Mouse (Mus musculus) myocyte (in vitro differentiated cells): ENCODE results near the gene Itpkc. TPM values are rescaled to one million over a fixed set of nuclear protein-coding genes. Genes with fewer than 3 reads are reported as not detected.

Experiments used
- H3K27me3 ChIP-seq: one replicate; pipeline ENCODE4 v1.6.1; 2011; ENCODE audit not compliant: control insufficient read depth, insufficient read depth, insufficient read length
- H3K36me3 ChIP-seq: one replicate; pipeline ENCODE4 v1.6.1; 2011; ENCODE audit not compliant: control insufficient read depth, insufficient read depth
- H3K4me2 ChIP-seq: one replicate; pipeline ENCODE4 v1.6.1; 2011; ENCODE audit warnings: low read depth, control low read depth
- H3K4me3 ChIP-seq: one replicate; pipeline ENCODE4 v1.5.1; 2011; ENCODE audit warnings: mild to moderate bottlenecking, control low read depth, moderate library complexity
- H3K79me2 ChIP-seq: one replicate; pipeline ENCODE4 v1.6.1; 2011; ENCODE audit not compliant: control insufficient read depth, insufficient read depth
- H3ac ChIP-seq: one replicate; pipeline ENCODE4 v1.6.1; 2011; ENCODE audit not compliant: control insufficient read depth, insufficient read length
- CEBPB ChIP-seq: IDR thresholded peaks from 2 replicates; pipeline ENCODE4 v1.6.1; 2011; ENCODE audit warnings: mild to moderate bottlenecking, moderate library complexity; ENCODE audit not compliant: poor library complexity, insufficient read depth, severe bottlenecking
- E2F4 ChIP-seq: IDR thresholded peaks from one replicate; pipeline ENCODE4 v1.6.1; 2011; ENCODE audit warnings: mild to moderate bottlenecking, control low read depth, moderate library complexity; ENCODE audit not compliant: insufficient read depth
- MAX ChIP-seq: IDR thresholded peaks from one replicate; pipeline ENCODE4 v1.6.1; 2011; ENCODE audit warnings: low read depth, mild to moderate bottlenecking, control low read depth
- MYOD1 ChIP-seq, 3 experiments: IDR thresholded peaks; one replicate each; pipeline ENCODE4 v1.6.1; 2011; ENCODE audit warnings: control low read depth in 2 of 3, low read depth in 2 of 3, mild to moderate bottlenecking in 2 of 3, moderate library complexity in 1 of 3; ENCODE audit not compliant: insufficient read length in 2 of 3, control insufficient read depth in 1 of 3
- MYOG ChIP-seq, 3 experiments: IDR thresholded peaks; one replicate each; pipeline ENCODE4 v1.6.1; 2011; ENCODE audit warnings: control low read depth in 2 of 3, low read depth in 2 of 3, mild to moderate bottlenecking in 2 of 3; ENCODE audit not compliant: insufficient read length in 2 of 3, control insufficient read depth in 1 of 3, insufficient read depth in 1 of 3
- POLR2A ChIP-seq: IDR thresholded peaks from one replicate; pipeline ENCODE4 v1.6.1; 2011; ENCODE audit warnings: low read depth, mild to moderate bottlenecking, control low read depth, moderate library complexity; ENCODE audit not compliant: insufficient read length
- POLR2AphosphoS2 ChIP-seq: IDR thresholded peaks from one replicate; pipeline ENCODE4 v1.6.1; 2011; ENCODE audit warnings: low read depth, control low read depth; ENCODE audit not compliant: insufficient read length
- REST ChIP-seq: IDR thresholded peaks from one replicate; pipeline ENCODE4 v1.6.1; 2011; ENCODE audit warnings: mild to moderate bottlenecking, control low read depth, moderate library complexity; ENCODE audit not compliant: insufficient read depth, insufficient read length
- SRF ChIP-seq: IDR thresholded peaks from one replicate; pipeline ENCODE4 v1.6.1; 2011; ENCODE audit warnings: low read depth; ENCODE audit not compliant: control insufficient read depth, insufficient read length
- TCF12 ChIP-seq: IDR thresholded peaks from one replicate; pipeline ENCODE4 v1.6.1; 2011; ENCODE audit warnings: mild to moderate bottlenecking, control low read depth; ENCODE audit not compliant: poor library complexity, insufficient read depth, severe bottlenecking
- TCF3 ChIP-seq: IDR thresholded peaks from one replicate; pipeline ENCODE4 v1.6.1; 2011; ENCODE audit warnings: low read depth, control low read depth; ENCODE audit not compliant: insufficient read length
- USF1 ChIP-seq: IDR thresholded peaks from one replicate; pipeline ENCODE4 v1.6.1; 2011; ENCODE audit warnings: low read depth, mild to moderate bottlenecking, control low read depth, moderate library complexity
- polyA plus RNA-seq: library from polyadenylated mRNA; unstranded; fragments of >200 nt; fragmentation: generic; extraction: Trizol; gene quantifications from one replicate; pipeline ENCODE4 v1.2.1, GENCODE M21; 2012; ENCODE audit warnings: missing spikeins

The Itpkc gene
- polyA plus RNA-seq, 1 experiment = 7.1 TPM

DNA sequence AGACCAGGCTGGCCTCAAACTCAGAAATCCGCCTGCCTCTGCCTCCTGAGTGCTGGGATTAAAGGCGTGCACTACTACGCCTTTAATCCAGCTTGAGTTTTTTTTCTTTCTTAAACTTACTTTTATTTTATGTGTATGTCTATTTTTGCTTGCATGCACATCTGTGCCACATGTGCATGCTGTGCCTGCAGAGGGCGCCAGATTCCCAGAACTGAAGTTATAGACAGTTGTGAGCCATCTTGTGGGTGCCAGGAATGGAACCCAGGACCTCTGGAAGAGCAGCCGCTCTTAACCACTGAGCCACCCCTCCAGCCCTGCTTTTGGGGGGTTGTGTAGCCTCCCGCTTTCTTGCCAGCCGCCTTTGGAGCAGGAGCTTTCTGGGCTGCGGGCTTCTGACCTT lies 43.0 kb upstream of the Itpkc start:
- Histone ChIP-seq H3ac (no peak overlapping the region), H3K4me2 (no peak overlapping the region), H3K79me2 (no peaks in the 10 kb centered on the region), H3K27me3 (no peaks in the 10 kb centered on the region), H3K4me3 (no peak overlapping the region), H3K36me3 (no peaks in the 10 kb centered on the region)
- no peak for TF ChIP-seq MYOD1 (IDR thresholded peaks at IDR 0.05; ENCODE audit: control insufficient read depth in 1 of 3, insufficient read length in 2 of 3, low read depth in 2 of 3)

DNA sequence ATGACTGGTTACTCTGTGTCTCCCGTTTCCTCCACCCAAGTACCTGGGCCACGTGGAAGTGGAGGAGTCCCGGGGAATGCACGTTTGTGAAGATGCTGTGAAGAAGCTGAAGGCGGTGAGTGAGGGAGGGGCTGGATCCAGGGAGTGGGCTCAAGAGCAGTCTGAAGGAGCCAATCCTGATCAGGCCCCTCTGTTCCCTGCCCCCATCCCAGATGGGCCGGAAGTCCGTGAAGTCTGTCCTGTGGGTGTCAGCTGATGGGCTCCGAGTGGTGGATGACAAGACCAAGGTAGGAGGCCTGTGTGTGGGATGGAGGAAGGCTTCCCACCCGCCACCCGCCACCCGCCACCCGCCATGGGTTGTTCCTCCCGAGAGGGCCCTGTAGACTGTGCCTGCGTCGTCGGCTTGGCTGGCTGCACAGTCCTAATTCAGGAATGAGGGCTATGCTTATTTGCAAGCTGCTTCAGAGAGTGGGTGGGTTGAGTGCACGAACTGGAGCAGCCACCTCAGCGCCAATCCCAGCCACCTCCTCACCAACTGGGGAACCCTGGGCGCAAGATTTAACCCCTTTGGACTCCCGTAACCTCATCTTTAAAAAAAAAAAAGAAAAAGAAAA lies 38.2 kb upstream of the Itpkc start:
- TF ChIP-seq POLR2AphosphoS2 = no peak
- no peak for TF ChIP-seq MAX
- no peak for TF ChIP-seq E2F4
- no peak for TF ChIP-seq REST
- TF ChIP-seq POLR2A = no peak
- no peak for TF ChIP-seq SRF
- no peak for TF ChIP-seq USF1
- no peak for TF ChIP-seq MYOG (IDR thresholded peaks at IDR 0.05; ENCODE audit: control insufficient read depth in 1 of 3, insufficient read depth in 1 of 3, insufficient read length in 2 of 3, low read depth in 2 of 3)
- no peak overlapping the region for H3ac ChIP-seq
- peaks cover 4% of the 10 kb centered on the region for H3K36me3 ChIP-seq
- no peak overlapping the region for H3K4me3 ChIP-seq
- no peak overlapping the region for H3K4me2 ChIP-seq
- H3K79me2 ChIP-seq = no peaks in the 10 kb centered on the region
- no peaks in the 10 kb centered on the region for H3K27me3 ChIP-seq

DNA sequence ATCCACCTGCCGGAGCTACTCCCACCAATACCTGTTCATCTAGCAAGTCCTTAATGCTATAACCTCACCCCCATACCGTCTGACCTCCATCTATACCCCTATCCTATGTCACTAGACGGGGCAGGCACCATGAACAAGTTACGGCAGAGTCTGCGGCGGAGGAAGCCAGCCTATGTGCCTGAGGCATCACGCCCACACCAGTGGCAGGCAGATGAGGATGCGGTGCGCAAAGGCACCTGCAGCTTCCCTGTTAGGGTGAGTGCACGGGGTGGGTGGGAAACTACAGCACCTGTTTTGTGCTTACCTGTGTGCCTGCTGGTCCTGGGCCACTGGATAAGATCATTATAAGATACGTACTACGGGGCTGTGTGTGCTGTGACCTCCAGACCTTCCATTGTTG lies 36.3 kb upstream of the Itpkc start:
- Histone ChIP-seq H3K36me3 (peaks cover 4% of the 10 kb centered on the region), H3K79me2 (peaks cover 6% of the 10 kb centered on the region), H3K4me3 (no peak overlapping the region), H3K4me2 (no peak overlapping the region), H3ac (no peak overlapping the region), H3K27me3 (no peaks in the 10 kb centered on the region)
- TF ChIP-seq POLR2AphosphoS2 (peak; percentile 72), E2F4 (no peak)

DNA sequence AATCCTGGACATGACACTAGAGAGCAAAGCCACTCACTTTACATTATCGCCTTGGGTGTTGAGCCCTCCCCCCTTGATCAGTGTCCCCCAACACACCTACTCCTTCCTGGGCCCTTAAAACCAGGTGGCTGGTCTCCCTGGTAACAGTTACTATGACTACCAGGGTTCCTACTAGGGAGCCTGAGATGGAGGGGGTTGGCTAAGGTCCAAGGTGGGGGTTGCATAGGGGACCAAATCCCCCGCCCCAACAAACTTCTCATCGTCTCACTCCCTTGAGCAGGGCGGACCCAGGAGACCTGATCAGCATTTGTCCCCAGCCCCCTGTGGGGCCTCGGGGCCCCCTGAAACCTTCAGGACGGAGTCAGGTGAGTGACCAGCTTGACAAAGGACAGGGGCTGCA lies 33.4 kb upstream of the Itpkc start:
- no peak overlapping the region for H3K4me2 ChIP-seq
- peaks cover 4% of the 10 kb centered on the region for H3K36me3 ChIP-seq
- TF ChIP-seq SRF = no peak
- TF ChIP-seq REST = no peak
- no peak for TF ChIP-seq MYOD1 (IDR thresholded peaks at IDR 0.05; ENCODE audit: control insufficient read depth in 1 of 3, insufficient read length in 2 of 3, low read depth in 2 of 3)
- no peak for TF ChIP-seq CEBPB
- TF ChIP-seq E2F4 = no peak
- TF ChIP-seq TCF3 = no peak
- no peak for TF ChIP-seq MAX
- TF ChIP-seq TCF12 = no peak
- TF ChIP-seq POLR2AphosphoS2 = no peak
- TF ChIP-seq MYOG (IDR thresholded peaks at IDR 0.05; ENCODE audit: control insufficient read depth in 1 of 3, insufficient read depth in 1 of 3, insufficient read length in 2 of 3, low read depth in 2 of 3) = no peak
- TF ChIP-seq USF1 = no peak
- TF ChIP-seq POLR2A = no peak

DNA sequence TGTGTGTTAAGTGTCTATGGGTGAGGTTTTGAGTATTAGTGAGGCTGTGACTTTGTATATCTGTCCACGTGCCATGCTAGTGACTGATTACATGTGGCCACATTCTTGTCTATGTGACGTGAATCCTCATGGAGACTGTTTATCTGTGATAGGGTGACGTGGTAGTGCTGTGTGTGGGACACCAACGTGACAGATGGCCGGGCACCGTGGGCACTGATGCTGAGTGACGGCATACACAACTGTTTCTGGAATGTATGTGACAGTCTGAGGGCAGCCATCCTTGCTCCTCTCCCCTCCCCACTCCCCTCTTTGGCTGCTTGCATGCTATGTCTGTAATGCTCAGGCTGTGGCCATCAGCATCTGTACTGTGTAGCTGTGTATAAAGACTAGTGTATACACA lies 32.4 kb upstream of the Itpkc start:
- no peak overlapping the region for H3ac ChIP-seq
- TF ChIP-seq REST = no peak
- TF ChIP-seq MYOD1 (IDR thresholded peaks at IDR 0.05; ENCODE audit: control insufficient read depth in 1 of 3, insufficient read length in 2 of 3, low read depth in 2 of 3) = peak in 2 of 3 experiments; percentile 51 to 71
- TF ChIP-seq POLR2A = peak; percentile 21
- TF ChIP-seq MYOG (IDR thresholded peaks at IDR 0.05; ENCODE audit: control insufficient read depth in 1 of 3, insufficient read depth in 1 of 3, insufficient read length in 2 of 3, low read depth in 2 of 3) = peak in 2 of 3 experiments; percentile 66 to 83
- peak; percentile 28 for TF ChIP-seq POLR2AphosphoS2
- no peak for TF ChIP-seq E2F4
- TF ChIP-seq USF1 = no peak
- TF ChIP-seq MAX = no peak
- H3K4me2 ChIP-seq = peak overlapping the region; percentile 70
- H3K27me3 ChIP-seq = no peaks in the 10 kb centered on the region
- H3K36me3 ChIP-seq = peaks cover 4% of the 10 kb centered on the region
- peaks cover 12% of the 10 kb centered on the region for H3K79me2 ChIP-seq
- H3K4me3 ChIP-seq = peak overlapping the region; percentile 63

More for the DNA sequence above, 33.4 kb upstream of the Itpkc start:
- H3ac ChIP-seq = no peak overlapping the region
- H3K27me3 ChIP-seq = no peaks in the 10 kb centered on the region
- H3K4me3 ChIP-seq = no peak overlapping the region
- H3K79me2 ChIP-seq = peaks cover 12% of the 10 kb centered on the region
